Mouse (Mus musculus) embryonic facial prominence, embryonic 15.5 days (tissue): ENCODE data around the gene Bcl6b. TPM values are rescaled to one million over a fixed set of nuclear protein-coding genes. Genes with fewer than 3 reads are reported as not detected.

Experiments
- ATAC-seq: fragments of 200-750 bp; cut with Nextera tagmentation; 2 replicates; pipeline ENCODE4 v1.8.0; 2017; ENCODE audit warnings: low read depth, moderate TSS enrichment; ENCODE audit not compliant: insufficient number of reproducible peaks, low FRiP score, low TSS enrichment
- H3K27ac ChIP-seq: fragments of 300-500 bp; sonication (generic); replicated peaks from 2 replicates; pipeline ENCODE4 v1.5.1; 2015; ENCODE audit warnings: mild to moderate bottlenecking, inconsistent platforms
- H3K27me3 ChIP-seq: fragments of 300-500 bp; sonication (generic); 2 replicates; pipeline ENCODE4 v1.6.1; 2015; ENCODE audit warnings: inconsistent platforms
- H3K36me3 ChIP-seq: fragments of 300-500 bp; sonication (generic); 2 replicates; pipeline ENCODE4 v1.6.1; 2015; ENCODE audit warnings: mild to moderate bottlenecking, inconsistent platforms
- H3K4me1 ChIP-seq: fragments of 300-500 bp; sonication (generic); 2 replicates; pipeline ENCODE4 v1.6.1; 2015; ENCODE audit warnings: inconsistent platforms
- H3K4me2 ChIP-seq: fragments of 300-500 bp; sonication (generic); replicated peaks from 2 replicates; pipeline ENCODE4 v1.6.1; 2015; ENCODE audit warnings: mild to moderate bottlenecking, inconsistent platforms
- H3K4me3 ChIP-seq: fragments of 300-500 bp; sonication (generic); replicated peaks from 2 replicates; pipeline ENCODE4 v1.5.1; 2015; ENCODE audit warnings: mild to moderate bottlenecking, inconsistent platforms
- H3K9ac ChIP-seq: fragments of 300-500 bp; sonication (generic); 2 replicates; pipeline ENCODE4 v1.6.1; 2015; ENCODE audit warnings: inconsistent platforms
- H3K9me3 ChIP-seq: fragments of 300-500 bp; sonication (generic); replicated peaks from 2 replicates; pipeline ENCODE4 v1.6.1; 2016; ENCODE audit warnings: inconsistent platforms
- WGBS: fragments of 180-500 bp; shearing (Covaris S2); methylation state at CpG from one replicate; pipeline ENCODE4 v1.1.7; 2015; 5-methylcytosine and 5-hydroxymethylcytosine counted together
- polyA plus RNA-seq: library from polyadenylated mRNA; unstranded; fragments of >200 nt; fragmentation: Nextera tagmentation; extraction: Ambion mirVana; gene quantifications from 2 replicates; pipeline ENCODE4 v1.2.1, GENCODE M21; 2015

Gene Bcl6b
- polyA plus RNA-seq: 11.9 and 12.4 TPM in 2 replicates

DNA sequence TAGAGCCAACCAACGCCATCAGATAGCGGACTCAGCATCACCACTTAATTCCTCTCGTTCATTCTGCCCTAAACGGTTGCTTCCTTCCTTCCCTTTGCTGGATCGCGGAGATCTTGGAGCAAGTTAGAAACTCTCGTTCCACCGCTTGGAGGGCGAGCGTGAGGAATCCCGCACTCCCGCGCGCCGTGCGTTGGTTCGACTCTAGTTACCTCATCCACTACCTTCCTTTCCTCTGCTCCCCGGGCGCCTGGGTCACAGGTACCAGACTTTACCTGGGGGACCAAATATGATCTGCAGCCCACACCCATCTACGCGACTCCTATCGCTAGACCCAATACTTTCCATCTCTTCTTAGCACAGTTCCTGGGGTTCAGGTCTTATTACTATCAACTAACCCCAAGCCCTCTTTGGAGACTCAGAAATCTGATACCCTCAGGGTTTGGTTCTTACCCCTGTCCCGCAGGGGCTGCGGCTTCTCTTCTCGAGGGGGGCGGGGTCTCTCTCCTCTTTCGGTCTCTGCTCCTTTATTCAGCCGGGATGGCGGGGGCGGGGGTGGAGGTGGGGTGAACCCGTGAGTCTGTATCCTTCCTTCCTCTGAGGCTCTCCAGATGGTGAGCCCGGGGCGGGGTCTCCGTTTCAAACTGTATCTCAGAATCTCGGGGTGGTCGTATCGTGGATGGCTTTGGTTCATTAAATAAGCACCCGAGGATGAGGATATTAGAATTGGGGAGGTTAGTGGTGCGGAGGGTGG, at the start of gene Bcl6b:
Gene Bcl6b, minus strand, starts transcription at position 539 of the 751 bp plus-strand sequence.
- Histone ChIP-seq H3K4me3 (peak within 1 kb of the TSS; percentile 34), H3K36me3 (no peaks in the 10 kb centered on the region), H3K27ac (peak within 1 kb of the TSS; percentile 55), H3K9me3 (no peaks in the 10 kb centered on the region), H3K9ac (0 out of 2 replicates have a peak within 1 kb of the TSS, but pooled peaks have one; percentile 12), H3K27me3 (peaks cover 63% of the 10 kb centered on the region), H3K4me2 (peak within 1 kb of the TSS; percentile 51), H3K4me1 (peaks cover 58% of the 10 kb centered on the region)
- no peak for ATAC-seq
- WGBS: 2% methylated on average over 39 of the region's 39 CpGs

GRCm38 (mm10) chr11:70278961-70279360, 49.4 kb upstream of the Bcl6b start:
- Histone ChIP-seq H3K27me3 (no peaks in the 10 kb centered on the region), H3K4me3 (no peak overlapping the region), H3K27ac (no peak overlapping the region), H3K4me1 (peaks cover 7% of the 10 kb centered on the region; the same call in 1 of the 2 replicates), H3K36me3 (no peaks in the 10 kb centered on the region), H3K9ac (no peak overlapping the region), H3K4me2 (no peak overlapping the region), H3K9me3 (no peaks in the 10 kb centered on the region)
- no peak for ATAC-seq
- WGBS: 83% methylated on average over 3 of the region's 3 CpGs

DNA sequence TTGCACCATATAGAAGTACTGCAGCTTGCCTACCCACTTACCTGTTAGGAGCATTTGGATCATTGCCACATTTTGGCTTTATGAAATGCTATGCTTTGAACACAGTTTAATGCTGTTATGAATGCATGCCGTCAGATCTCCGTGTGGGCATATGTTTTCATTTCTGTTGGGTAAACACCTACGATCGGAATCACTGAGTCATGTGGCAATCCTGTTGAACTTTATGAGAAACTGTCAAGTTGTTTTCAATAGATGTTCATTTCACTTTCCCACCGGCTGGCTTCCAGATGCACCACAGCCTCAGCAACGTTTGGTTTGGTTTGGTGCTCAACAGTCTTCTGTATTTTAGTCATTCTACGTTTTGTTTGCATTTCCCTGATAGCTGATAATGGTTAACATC, 42.0 kb upstream of the Bcl6b start:
- no peaks in the 10 kb centered on the region for H3K4me1 ChIP-seq
- WGBS: 56% methylated on average over 7 of the region's 7 CpGs
- H3K4me3 ChIP-seq: no peak overlapping the region
- no peak overlapping the region for H3K27ac ChIP-seq
- no peaks in the 10 kb centered on the region for H3K9me3 ChIP-seq
- no peaks in the 10 kb centered on the region for H3K36me3 ChIP-seq
- no peak overlapping the region for H3K4me2 ChIP-seq
- no peak overlapping the region for H3K9ac ChIP-seq
- no peak for ATAC-seq
- no peaks in the 10 kb centered on the region for H3K27me3 ChIP-seq

DNA sequence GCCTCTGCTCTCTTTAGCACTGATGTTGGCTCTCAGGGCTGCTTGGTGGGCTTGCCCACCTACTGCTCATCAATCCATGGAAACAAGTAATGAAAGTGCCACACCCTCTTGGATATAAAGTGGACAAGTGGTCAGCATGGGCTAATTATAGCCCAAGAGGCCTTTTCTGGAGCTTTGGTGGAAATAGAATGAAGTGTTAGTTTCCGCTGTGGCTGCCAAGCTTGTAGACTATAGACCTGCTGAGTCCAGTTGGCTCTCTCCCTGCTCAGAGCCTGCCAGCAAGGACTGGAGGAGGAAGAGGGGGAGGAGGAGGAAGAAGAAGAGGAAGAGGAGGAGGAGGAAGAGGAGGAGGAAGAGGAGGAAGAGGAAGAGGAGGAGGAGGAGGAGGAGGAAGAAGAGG, 36.8 kb upstream of the Bcl6b start:
- no peak overlapping the region for H3K4me3 ChIP-seq
- no peak for ATAC-seq
- peak overlapping the region; percentile 66 for H3K27ac ChIP-seq
- no peaks in the 10 kb centered on the region for H3K27me3 ChIP-seq
- H3K9ac ChIP-seq: no peak overlapping the region
- no peaks in the 10 kb centered on the region for H3K9me3 ChIP-seq
- H3K4me2 ChIP-seq: no peak overlapping the region
- H3K4me1 ChIP-seq: 0 out of 2 replicates have a peak, but pooled peaks cover 3% of the 10 kb centered on the region
- 69% methylated on average over 1 of the region's 1 CpGs for WGBS
- H3K36me3 ChIP-seq: no peaks in the 10 kb centered on the region

- Histone ChIP-seq H3K27me3 (no peaks in the 10 kb centered on the region), H3K36me3 (no peaks in the 10 kb centered on the region), H3K27ac (peak overlapping the region; percentile 80), H3K9ac (no peak overlapping the region), H3K4me1 (0 out of 2 replicates have a peak, but pooled peaks cover 3% of the 10 kb centered on the region), H3K4me2 (no peak overlapping the region), H3K4me3 (no peak overlapping the region), H3K9me3 (no peaks in the 10 kb centered on the region)
- ATAC-seq: no peak
- WGBS: 58% methylated on average over 4 of the region's 4 CpGs
Measured at GRCm38 (mm10) chr11:70265819-70266218, 36.2 kb upstream of the Bcl6b start.

DNA sequence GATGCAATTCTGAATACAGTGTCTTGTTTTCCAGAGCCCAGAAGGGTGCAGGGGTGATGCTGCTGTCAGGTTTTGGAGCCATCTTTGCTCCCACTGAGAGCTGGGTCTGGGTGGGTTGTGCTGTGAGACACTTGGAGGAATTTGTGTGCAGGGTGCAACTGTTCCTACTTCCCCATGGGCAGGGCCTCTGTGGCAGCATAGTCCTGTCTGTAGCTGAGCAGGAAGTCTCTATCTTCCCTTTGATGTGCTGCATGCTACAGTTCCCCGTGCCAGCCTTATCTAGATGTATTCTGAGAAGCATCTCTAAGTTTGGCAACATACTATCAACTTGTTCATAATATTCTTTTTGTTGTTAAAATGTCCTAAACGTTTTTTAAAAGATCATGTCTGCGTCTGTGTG, 35.7 kb upstream of the Bcl6b start:
- Histone ChIP-seq H3K36me3 (no peaks in the 10 kb centered on the region), H3K4me3 (no peak overlapping the region), H3K27ac (peak overlapping the region; percentile 80), H3K9me3 (no peaks in the 10 kb centered on the region), H3K4me2 (no peak overlapping the region), H3K4me1 (0 out of 2 replicates have a peak, but pooled peaks cover 3% of the 10 kb centered on the region), H3K27me3 (no peaks in the 10 kb centered on the region), H3K9ac (no peak overlapping the region)
- 41% methylated on average over 3 of the region's 3 CpGs for WGBS
- no peak for ATAC-seq

DNA sequence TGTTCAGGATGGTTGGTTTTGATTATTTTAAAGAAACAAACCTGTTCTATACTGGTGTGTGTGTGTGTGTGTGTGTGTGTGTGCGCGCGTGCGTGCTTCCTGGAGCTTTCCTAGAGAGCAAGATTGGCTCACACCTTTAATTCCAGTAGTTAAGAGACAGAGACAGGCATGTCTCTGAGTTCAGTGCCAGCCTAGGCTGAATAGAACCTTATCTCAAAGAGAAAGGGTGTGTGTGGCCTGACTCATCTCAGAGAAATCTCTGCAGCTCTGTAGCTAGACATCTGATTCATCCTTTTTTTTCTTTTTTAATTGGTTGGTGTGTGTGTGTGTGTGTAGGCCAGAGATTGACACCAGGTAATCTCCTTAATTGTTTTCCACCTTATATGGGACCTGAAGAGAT, 29.4 kb upstream of the Bcl6b start:
- ATAC-seq: no peak
- Histone ChIP-seq H3K27me3 (peaks cover 22% of the 10 kb centered on the region), H3K4me3 (no peak overlapping the region), H3K4me2 (no peak overlapping the region), H3K4me1 (peaks cover 14% of the 10 kb centered on the region), H3K36me3 (no peaks in the 10 kb centered on the region), H3K27ac (no peak overlapping the region), H3K9me3 (no peaks in the 10 kb centered on the region), H3K9ac (no peak overlapping the region)
- 91% methylated on average over 4 of the region's 4 CpGs for WGBS

DNA sequence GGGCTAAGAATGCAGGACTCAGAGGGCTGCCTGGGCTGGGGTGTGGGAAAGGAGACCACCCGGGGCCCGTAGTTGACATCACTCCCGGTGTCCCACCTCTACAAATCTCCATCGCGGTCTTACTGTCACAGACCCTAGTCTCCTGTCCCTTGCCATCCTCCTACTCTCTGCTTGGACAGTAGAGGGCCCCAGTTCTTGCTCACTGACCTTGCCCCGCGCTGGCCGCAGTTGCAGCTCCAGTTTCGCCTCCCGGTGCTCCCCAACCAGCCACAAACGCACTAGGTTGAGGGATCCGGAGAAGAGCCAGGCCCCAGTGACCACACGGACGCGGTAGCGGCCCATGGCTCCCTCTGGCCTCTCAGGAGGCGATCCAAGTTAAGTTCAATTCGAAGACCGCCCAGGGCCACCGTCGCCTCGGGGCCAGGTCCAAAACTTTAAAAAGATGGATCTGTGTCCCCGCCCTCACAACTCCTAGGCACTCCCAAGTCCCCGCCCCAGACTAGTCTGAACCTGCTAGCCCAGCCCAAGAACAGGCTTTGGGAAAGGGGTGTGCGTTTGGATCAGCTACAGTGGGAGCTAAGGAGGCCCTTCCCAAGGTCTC, 25.4 kb upstream of the Bcl6b start, which contains the start of gene Alox12:
Gene Alox12, minus strand, starts transcription at position 423 of the 601 bp plus-strand sequence.
- H3K27me3 ChIP-seq: peaks cover 57% of the 10 kb centered on the region
- ATAC-seq: no peak
- WGBS: 1% methylated on average over 25 of the region's 25 CpGs
- H3K4me2 ChIP-seq: peak within 1 kb of the TSS; percentile 53
- H3K4me3 ChIP-seq: peak within 1 kb of the TSS; percentile 42
- no peaks in the 10 kb centered on the region for H3K9me3 ChIP-seq
- peaks cover 18% of the 10 kb centered on the region for H3K4me1 ChIP-seq
- H3K36me3 ChIP-seq: no peaks in the 10 kb centered on the region
- H3K27ac ChIP-seq: peak within 1 kb of the TSS; percentile 12; the same call in 1 of the 2 replicates
- 0 out of 2 replicates have a peak within 1 kb of the TSS, but pooled peaks have one; percentile 10 for H3K9ac ChIP-seq

- no peak for ATAC-seq
- Histone ChIP-seq H3K27ac (no peak overlapping the region), H3K9ac (no peak overlapping the region), H3K9me3 (no peaks in the 10 kb centered on the region), H3K36me3 (no peaks in the 10 kb centered on the region), H3K4me3 (peak overlapping the region; percentile 42), H3K4me2 (peak overlapping the region; percentile 53), H3K4me1 (peaks cover 18% of the 10 kb centered on the region), H3K27me3 (peaks cover 59% of the 10 kb centered on the region)
- WGBS: 2% methylated on average over 18 of the region's 18 CpGs
Measured at GRCm38 (mm10) chr11:70254337-70254736, 24.7 kb upstream of the Bcl6b start.

DNA sequence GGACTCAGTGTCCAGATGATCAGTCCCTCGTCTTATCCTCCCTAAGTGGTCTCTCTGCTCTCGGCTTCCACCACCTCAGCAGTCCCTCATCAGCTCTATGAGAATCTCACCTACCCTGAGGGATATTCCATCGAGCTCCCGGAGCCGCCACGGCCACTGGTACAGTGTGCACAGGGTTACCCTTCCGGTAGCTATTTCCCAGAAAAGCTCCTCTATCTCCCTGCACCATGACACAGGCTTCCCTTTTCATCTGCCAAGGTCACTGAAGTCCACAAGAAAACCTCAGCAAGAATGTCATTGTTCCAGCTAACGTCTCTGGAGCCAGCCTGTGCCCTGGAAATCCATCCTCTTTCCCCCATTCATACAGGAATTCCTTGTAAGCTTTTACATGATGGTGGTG, 22.3 kb upstream of the Bcl6b start:
- H3K9me3 ChIP-seq: no peaks in the 10 kb centered on the region
- no peak overlapping the region for H3K9ac ChIP-seq
- 75% methylated on average over 8 of the region's 8 CpGs for WGBS
- H3K4me1 ChIP-seq: peaks cover 18% of the 10 kb centered on the region
- no peak overlapping the region for H3K4me2 ChIP-seq
- H3K27me3 ChIP-seq: peaks cover 59% of the 10 kb centered on the region
- ATAC-seq: no peak
- no peak overlapping the region for H3K27ac ChIP-seq
- no peaks in the 10 kb centered on the region for H3K36me3 ChIP-seq
- H3K4me3 ChIP-seq: no peak overlapping the region

GRCm38 (mm10) chr11:70250150-70250549, 20.6 kb upstream of the Bcl6b start:
- Histone ChIP-seq H3K27me3 (peaks cover 51% of the 10 kb centered on the region), H3K36me3 (no peaks in the 10 kb centered on the region), H3K4me3 (no peak overlapping the region), H3K4me1 (peaks cover 15% of the 10 kb centered on the region), H3K9me3 (no peaks in the 10 kb centered on the region), H3K4me2 (no peak overlapping the region), H3K27ac (no peak overlapping the region), H3K9ac (no peak overlapping the region)
- no peak for ATAC-seq
- 70% methylated on average over 11 of the region's 11 CpGs for WGBS
